Mouse (Mus musculus) MEL (cell line): Measurements from ENCODE around the gene Hoxd10. TPM values are rescaled to one million over a fixed set of nuclear protein-coding genes. Genes with fewer than 3 reads are reported as not detected.

Source experiments
- DNase-seq: peaks from one replicate; pipeline ENCODE4 v3.0.0; 2011; ENCODE audit warnings: low read depth, low spot score
- H3K27ac ChIP-seq: 2 replicates; pipeline ENCODE4 v1.5.1; 2012; ENCODE audit warnings: low read depth, mild to moderate bottlenecking, control low read depth, low read length, moderate library complexity; ENCODE audit not compliant: control insufficient read depth
- H3K27me3 ChIP-seq, 2 experiments: fragments of 150-350 bp in 1 of 2; sonication (generic) in 1 of 2; 2 replicates each; pipeline ENCODE4 v1.6.1; 2012; ENCODE audit warnings: low read length in 2 of 2, mild to moderate bottlenecking in 2 of 2, improper control_type of control experiment in 1 of 2, moderate library complexity in 1 of 2; ENCODE audit not compliant: insufficient read depth in 2 of 2, control insufficient read depth in 1 of 2
- H3K36me3 ChIP-seq, 2 experiments: 2 replicates each; pipeline ENCODE4 v1.6.1; 2012 to 2014; ENCODE audit warnings: low read length in 2 of 2, improper control_type of control experiment in 1 of 2, inconsistent platforms in 1 of 2, mild to moderate bottlenecking in 1 of 2; ENCODE audit not compliant: insufficient read depth in 2 of 2, control insufficient read depth in 1 of 2
- H3K4me1 ChIP-seq, 2 experiments: fragments of 150-350 bp in 1 of 2; sonication (generic) in 1 of 2; 2 replicates each; pipeline ENCODE4 v1.6.1; 2012; ENCODE audit warnings: low read length in 2 of 2, improper control_type of control experiment in 1 of 2, mild to moderate bottlenecking in 1 of 2; ENCODE audit not compliant: insufficient read depth in 2 of 2, control insufficient read depth in 1 of 2
- H3K4me3 ChIP-seq, 2 experiments: fragments of 150-350 bp in 1 of 2; sonication (generic) in 1 of 2; 2 replicates each; pipeline ENCODE4 v1.5.1; 2012; ENCODE audit warnings: low read depth in 2 of 2, low read length in 2 of 2, mild to moderate bottlenecking in 2 of 2, moderate library complexity in 2 of 2, control low read depth in 1 of 2, improper control_type of control experiment in 1 of 2; ENCODE audit not compliant: control insufficient read depth in 1 of 2, insufficient read depth in 1 of 2
- H3K79me2 ChIP-seq: 2 replicates; pipeline ENCODE4 v1.6.1; 2012; ENCODE audit warnings: mild to moderate bottlenecking, low read length, moderate library complexity; ENCODE audit not compliant: control insufficient read depth, poor library complexity, insufficient read depth
- H3K9ac ChIP-seq: 2 replicates; pipeline ENCODE4 v1.6.1; 2012; ENCODE audit warnings: low read depth, mild to moderate bottlenecking, control low read depth, low read length, moderate library complexity; ENCODE audit not compliant: control insufficient read depth, poor library complexity, severe bottlenecking
- H3K9me3 ChIP-seq: fragments of 150-350 bp; sonication (generic); replicated peaks from 2 replicates; pipeline ENCODE4 v1.6.1; 2012; ENCODE audit warnings: mild to moderate bottlenecking, low read length, improper control_type of control experiment, moderate library complexity; ENCODE audit not compliant: insufficient read depth
- CHD2 ChIP-seq: IDR thresholded peaks from 2 replicates; pipeline ENCODE4 v1.6.1; 2011; ENCODE audit warnings: low read length, improper control_type of control experiment
- E2F4 ChIP-seq: IDR thresholded peaks from 2 replicates; pipeline ENCODE4 v1.6.1; 2011; ENCODE audit warnings: low read depth, low read length, improper control_type of control experiment, borderline replicate concordance
- GATA1 ChIP-seq: IDR thresholded peaks from 2 replicates; pipeline ENCODE4 v1.6.1; 2011; ENCODE audit warnings: low read depth, low read length, improper control_type of control experiment
- HCFC1 ChIP-seq: IDR thresholded peaks from 2 replicates; pipeline ENCODE4 v1.6.1; 2012; ENCODE audit warnings: low read depth, mild to moderate bottlenecking, inconsistent platforms, low read length, improper control_type of control experiment, moderate library complexity
- KAT2A ChIP-seq: conservative IDR thresholded peaks from 2 replicates; pipeline ENCODE4 v1.6.1; 2012; ENCODE audit warnings: low read depth, low read length, improper control_type of control experiment, inconsistent platforms
- MAFK ChIP-seq: IDR thresholded peaks from 2 replicates; pipeline ENCODE4 v1.6.1; 2011; ENCODE audit warnings: low read depth, mild to moderate bottlenecking, low read length, improper control_type of control experiment, borderline replicate concordance
- MAZ ChIP-seq: IDR thresholded peaks from 2 replicates; pipeline ENCODE4 v1.6.1; 2012; ENCODE audit warnings: low read depth, mild to moderate bottlenecking, inconsistent platforms, low read length, improper control_type of control experiment
- MYB ChIP-seq: IDR thresholded peaks from 2 replicates; pipeline ENCODE4 v1.6.1; 2011; ENCODE audit warnings: mild to moderate bottlenecking, low read depth, low read length, improper control_type of control experiment
- NRF1 ChIP-seq: IDR thresholded peaks from 2 replicates; pipeline ENCODE4 v1.6.1; 2014; ENCODE audit warnings: low read depth, mild to moderate bottlenecking, inconsistent platforms, low read length, improper control_type of control experiment, moderate library complexity; ENCODE audit not compliant: poor library complexity, insufficient read depth, severe bottlenecking
- POLR2A ChIP-seq, 2 experiments: IDR thresholded peaks; 2 replicates each; pipeline ENCODE4 v1.6.1; 2011 to 2012; ENCODE audit warnings: low read length in 2 of 2, mild to moderate bottlenecking in 2 of 2, control low read depth in 1 of 2, improper control_type of control experiment in 1 of 2, low read depth in 1 of 2, moderate library complexity in 1 of 2; ENCODE audit not compliant: control insufficient read depth in 1 of 2, insufficient read depth in 1 of 2, poor library complexity in 1 of 2
- POLR2AphosphoS2 ChIP-seq: IDR thresholded peaks from 2 replicates; pipeline ENCODE4 v1.6.1; 2011; ENCODE audit warnings: low read length, improper control_type of control experiment
- USF1 ChIP-seq: IDR thresholded peaks from 2 replicates; pipeline ENCODE4 v1.6.1; 2014; ENCODE audit warnings: low read depth, mild to moderate bottlenecking, inconsistent platforms, low read length, improper control_type of control experiment, moderate library complexity
- ZC3H11A ChIP-seq: IDR thresholded peaks from 2 replicates; pipeline ENCODE4 v1.6.1; 2012; ENCODE audit warnings: low read depth, mild to moderate bottlenecking, inconsistent platforms, low read length, improper control_type of control experiment
- polyA plus RNA-seq, 2 experiments: library from polyadenylated mRNA; stranded (reverse) in 1 of 2; unstranded in 1 of 2; fragments of >175 nt in 1 of 2; fragments of >200 nt in 1 of 2; gene quantifications; 2 replicates each; pipeline versions ENCODE4 v1.2.1 to v1.2.4; 2012; ENCODE audit warnings: low replicate concordance in 2 of 2, low read depth in 1 of 2; ENCODE audit not compliant: insufficient read length in 2 of 2, insufficient read depth in 1 of 2, missing spikeins in 1 of 2
- total RNA-seq: library from RNA; depleted of rRNA; stranded (reverse); fragments of 300-350 nt; gene quantifications from 2 replicates; pipeline ENCODE4 v1.2.3, GENCODE M21; 2012

Gene Hoxd10
- total and polyA plus RNA-seq, 3 experiments, result not detected

DNA sequence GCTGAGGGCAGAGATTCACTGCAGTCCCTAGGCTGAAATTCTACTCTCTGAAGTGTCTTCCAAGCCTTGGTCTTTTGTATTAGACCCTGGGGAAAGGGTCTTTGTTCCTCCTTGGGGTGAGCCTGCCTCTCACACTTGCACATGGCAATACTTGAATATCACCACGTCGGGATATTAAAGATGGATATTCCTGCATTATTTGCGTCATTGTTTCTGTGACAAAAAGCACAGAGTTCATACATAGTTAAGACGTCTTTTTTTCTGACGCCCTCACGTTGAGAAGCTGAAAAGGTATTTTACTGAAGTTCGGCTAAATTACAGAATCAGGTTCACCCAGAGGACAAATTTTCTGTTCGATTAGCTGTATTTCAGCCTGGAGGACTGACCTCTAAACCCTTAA is 38.6 kb downstream of the Hoxd10 start (continued):
- no peak for TF ChIP-seq GATA1
- TF ChIP-seq, all 39 proteins: peak for 0

DNA sequence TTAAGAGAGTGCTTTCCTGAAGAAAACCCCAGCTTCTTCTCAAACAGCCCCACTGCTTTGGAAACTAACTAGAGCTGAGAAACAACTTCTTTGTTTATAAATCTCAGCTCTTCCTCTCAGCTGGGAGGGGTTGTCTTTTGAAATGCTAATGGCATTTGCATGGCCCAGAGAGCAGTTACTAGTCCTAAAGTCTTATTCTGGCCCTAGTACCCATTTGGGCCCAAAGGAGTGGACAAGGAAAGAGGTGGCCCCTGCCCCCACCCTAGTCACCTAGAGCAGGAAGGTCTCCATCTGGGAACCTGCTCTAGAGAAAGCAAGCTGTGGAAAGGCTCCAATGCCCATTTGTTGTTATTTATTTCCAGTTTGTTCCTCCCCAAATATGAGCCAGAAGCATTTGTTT is 39.3 kb downstream of the Hoxd10 start:
- Histone ChIP-seq H3K36me3 (no peaks in the 10 kb centered on the region), H3K9ac (no peak overlapping the region), H3K4me1 (no peaks in the 10 kb centered on the region), H3K27ac (no peak overlapping the region), H3K9me3 (no peaks in the 10 kb centered on the region), H3K27me3 (peaks cover 0 to 2% of the 10 kb centered on the region in 2 experiments; a peak in 2 of 4 replicates), H3K4me3 (no peak overlapping the region), H3K79me2 (no peaks in the 10 kb centered on the region)
- TF ChIP-seq HCFC1 (no peak), USF1 (no peak), KAT2A (no peak), MAZ (no peak), CHD2 (no peak), NRF1 (no peak), GATA1 (no peak), E2F4 (no peak), POLR2A (IDR thresholded peaks at IDR 0.05; ENCODE audit: control insufficient read depth in 1 of 2, insufficient read depth in 1 of 2, low read depth in 1 of 2, low read length in 2 of 2, poor library complexity in 1 of 2) (no peak), POLR2AphosphoS2 (no peak), ZC3H11A (no peak)
- no peak for DNase-seq

DNA sequence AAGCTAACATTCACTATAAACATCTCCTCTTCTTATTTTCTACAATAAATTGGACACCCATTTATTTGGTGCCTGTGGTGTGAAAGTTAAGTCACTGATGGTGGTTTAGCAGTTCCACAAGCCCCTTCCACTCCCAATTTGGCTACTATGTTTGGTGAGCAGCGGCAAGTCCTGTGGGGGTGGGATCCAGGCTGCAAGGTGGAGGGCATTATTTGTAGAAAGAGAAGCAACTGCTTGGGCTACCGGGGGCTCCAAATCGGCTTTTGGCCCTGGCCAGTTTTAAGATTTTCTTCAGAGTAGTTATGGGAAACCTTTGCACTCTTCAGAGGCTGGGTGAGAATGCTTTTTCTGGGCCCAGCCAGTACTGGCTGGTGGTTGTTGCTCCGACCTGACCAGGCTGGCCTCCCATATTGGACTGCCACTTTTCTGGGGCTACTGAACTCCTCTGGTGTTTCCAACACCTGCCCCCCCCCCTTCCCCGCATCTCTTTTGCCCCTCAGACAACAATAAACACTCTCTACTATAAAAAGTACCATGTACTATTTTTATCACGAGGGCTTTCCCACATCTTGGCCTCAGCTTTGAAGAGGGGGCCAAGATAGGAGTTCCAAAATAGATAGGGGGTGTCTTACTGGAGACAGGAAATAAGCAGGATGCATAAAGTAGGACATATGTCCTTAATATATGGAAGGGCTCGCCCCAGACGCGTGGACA is 40.2 kb downstream of the Hoxd10 start:
- Histone ChIP-seq H3K4me3 (no peak overlapping the region), H3K27me3 (peaks cover 0 to 2% of the 10 kb centered on the region in 2 experiments; a peak in 2 of 4 replicates), H3K79me2 (no peaks in the 10 kb centered on the region), H3K36me3 (no peaks in the 10 kb centered on the region), H3K9me3 (no peaks in the 10 kb centered on the region), H3K4me1 (no peaks in the 10 kb centered on the region), H3K9ac (no peak overlapping the region), H3K27ac (no peak overlapping the region)
- TF ChIP-seq MAFK (no peak), MYB (no peak)
- DNase-seq, result no peak
